Mouse (Mus musculus) layer of hippocampus, postnatal 14 days (tissue): ENCODE data around the gene Ttc24. TPM values are rescaled to one million over a fixed set of nuclear protein-coding genes. Genes with fewer than 3 reads are reported as not detected.

Experiments
- DNase-seq, 2 experiments: peaks; one replicate each; pipeline ENCODE4 v3.0.0; 2021 to 2022; ENCODE audit warnings: low spot score in 2 of 2, mixed read lengths in 1 of 2
- long read RNA-seq, 2 experiments: library from polyadenylated mRNA; stranded (forward); transcript quantifications; one replicate each; pipeline ENCODE4 v2.0.0; 2021
- total RNA-seq, 2 experiments: library from RNA; stranded (reverse); gene quantifications; 2 replicates each; pipeline ENCODE4 v1.2.3; 2021

The Ttc24 gene
- not detected for total RNA-seq
- long read RNA-seq, experiment 1 = 0 reads
- long read RNA-seq, experiment 2 = 0 reads

GRCm38 (mm10) chr3:88078204-88078603 is at the start of gene Ttc24:
Gene Ttc24, minus strand, starts transcription at chr3:88078304.
- DNase-seq = no peak

GRCm38 (mm10) chr3:88127636-88128035 is 49.5 kb upstream of the Ttc24 start:
- DNase-seq = no peak

- no peak for DNase-seq
Observed at GRCm38 (mm10) chr3:88126181-88126580, 48.1 kb upstream of the Ttc24 start.

GRCm38 (mm10) chr3:88125195-88125594 is 47.1 kb upstream of the Ttc24 start:
- no peak for DNase-seq

GRCm38 (mm10) chr3:88121164-88122131 is 43.3 kb upstream of the Ttc24 start:
- no peak for DNase-seq

- no peak for DNase-seq
Observed at GRCm38 (mm10) chr3:88120117-88120651, 42.1 kb upstream of the Ttc24 start.

- no peak for DNase-seq
Observed at GRCm38 (mm10) chr3:88114396-88114795, 36.3 kb upstream of the Ttc24 start.

GRCm38 (mm10) chr3:88109126-88109525 is 31.0 kb upstream of the Ttc24 start:
- no peak for DNase-seq

GRCm38 (mm10) chr3:88106126-88106525 is 28.0 kb upstream of the Ttc24 start:
- no peak for DNase-seq

- DNase-seq = peak in 1 of 2 experiments; percentile 5
Observed at GRCm38 (mm10) chr3:88102611-88103010, 24.5 kb upstream of the Ttc24 start.

GRCm38 (mm10) chr3:88102196-88102595 is 24.1 kb upstream of the Ttc24 start:
- DNase-seq = no peak

GRCm38 (mm10) chr3:88101736-88102135 is 23.6 kb upstream of the Ttc24 start:
- no peak for DNase-seq

- peak in 1 of 2 experiments; percentile 10 for DNase-seq
Observed at GRCm38 (mm10) chr3:88100251-88100650, 22.1 kb upstream of the Ttc24 start.

GRCm38 (mm10) chr3:88097666-88098065 is 19.6 kb upstream of the Ttc24 start:
- DNase-seq = no peak

- no peak for DNase-seq
Observed at GRCm38 (mm10) chr3:88094126-88094525, 16.0 kb upstream of the Ttc24 start.

- DNase-seq = no peak
Observed at GRCm38 (mm10) chr3:88090616-88091015, 12.5 kb upstream of the Ttc24 start.

- no peak for DNase-seq
Observed at GRCm38 (mm10) chr3:88090106-88090505, 12.0 kb upstream of the Ttc24 start.

- DNase-seq = peak in 1 of 2 experiments; percentile 22
Observed at GRCm38 (mm10) chr3:88087688-88088087, 9.6 kb upstream of the Ttc24 start.

- DNase-seq = no peak
Observed at GRCm38 (mm10) chr3:88085459-88085858, 7.4 kb upstream of the Ttc24 start.

GRCm38 (mm10) chr3:88084001-88084400 is 5.9 kb upstream of the Ttc24 start:
- DNase-seq = no peak

GRCm38 (mm10) chr3:88082663-88083062 is 4.6 kb upstream of the Ttc24 start:
- DNase-seq = no peak

- no peak for DNase-seq
Observed at GRCm38 (mm10) chr3:88082224-88082618, 4.1 kb upstream of the Ttc24 start.
